ENCODE assay signal across 8 mouse cellular contexts in genomic region chr2:160872890-160873382, GRCm38 (mm10). TPM values are rescaled to one million over a fixed set of nuclear protein-coding genes. Genes with fewer than 3 reads are reported as not detected.
DNase-seq lines count a peak whose midpoint lies in the region; ATAC-seq and TF ChIP-seq lines count a peak whose summit lies in the region.

Gene Zhx3, minus strand, starts transcription at chr2:160872998.

- peak; percentile 84; the same call in 1 of the 2 replicates for TF ChIP-seq POLR2A in cerebellum, adult 2 months (IDR thresholded peaks at IDR 0.05; ENCODE audit: borderline replicate concordance, insufficient read depth, low read length)
- peak; percentile 70 for TF ChIP-seq POLR2A in olfactory bulb, adult 2 months (IDR thresholded peaks at IDR 0.05; ENCODE audit: insufficient read depth, low read depth, low read length)
- TF ChIP-seq POLR2A in thymus, adult 2 months (IDR thresholded peaks at IDR 0.05; ENCODE audit: control insufficient read depth, extremely low read depth, insufficient read depth, low read length, poor library complexity): peak; percentile 68

- no peaks in the 10 kb centered on the region for H3K9me3 ChIP-seq in forebrain, postnatal 0 days (ENCODE audit: low read length)
- no peaks in the 10 kb centered on the region for H3K9me3 ChIP-seq in lung, embryonic 14.5 days (ENCODE audit: low read depth, low read length)

- H3K9ac ChIP-seq in forebrain, postnatal 0 days: peak within 1 kb of the TSS; percentile 98
- H3K9ac ChIP-seq in lung, embryonic 14.5 days: peak within 1 kb of the TSS; percentile 92

- peak within 1 kb of the TSS; percentile 99 for H3K4me3 ChIP-seq in cerebellum, adult 2 months (replicated peaks; ENCODE audit: insufficient read depth, low read depth, low read length)
- H3K4me3 ChIP-seq in forebrain, postnatal 0 days (ENCODE audit: low read depth, low read length): peak within 1 kb of the TSS; percentile 99
- peak within 1 kb of the TSS; percentile 97 for H3K4me3 ChIP-seq in layer of hippocampus, adult 2 months
- H3K4me3 ChIP-seq in lung, embryonic 14.5 days (ENCODE audit: low read depth, low read length): peak within 1 kb of the TSS; percentile 90
- peak within 1 kb of the TSS; percentile 84 for H3K4me3 ChIP-seq in olfactory bulb, adult 2 months (ENCODE audit: insufficient read depth, low read depth, low read length)
- H3K4me3 ChIP-seq in thymus, adult 2 months (ENCODE audit: control insufficient read depth, insufficient read depth, low read length): peak within 1 kb of the TSS; percentile 94

- intact Hi-C loops in heart, postnatal 36 days (cut with DNase I): loop anchor here (2.0 kb wide), 1 partner anchor 66 kb away; no protein-coding TSS in a partner anchor

- no peaks in the 10 kb centered on the region for H3K36me3 ChIP-seq in forebrain, postnatal 0 days (ENCODE audit: insufficient read depth)
- no peaks in the 10 kb centered on the region for H3K36me3 ChIP-seq in lung, embryonic 14.5 days (ENCODE audit: insufficient read depth)
- no peaks in the 10 kb centered on the region for H3K36me3 ChIP-seq in thymus, adult 2 months (ENCODE audit: control insufficient read depth, insufficient read depth, low read length)

- TF ChIP-seq CTCF in cerebellum, adult 2 months (IDR thresholded peaks at IDR 0.05; ENCODE audit: borderline replicate concordance, insufficient read depth, low read depth, low read length): no peak
- no peak for TF ChIP-seq CTCF in forebrain, postnatal 0 days (IDR thresholded peaks at IDR 0.05; ENCODE audit: low read depth)
- TF ChIP-seq CTCF in layer of hippocampus, adult 2 months (conservative IDR thresholded peaks at IDR 0.05): no peak
- TF ChIP-seq CTCF in lung, embryonic 14.5 days (IDR thresholded peaks at IDR 0.05; ENCODE audit: low read depth): no peak
- no peak for TF ChIP-seq CTCF in olfactory bulb, adult 2 months (IDR thresholded peaks at IDR 0.05; ENCODE audit: insufficient read depth, low read depth, low read length)
- TF ChIP-seq CTCF in thymus, adult 2 months (IDR thresholded peaks at IDR 0.05; ENCODE audit: borderline replicate concordance, control insufficient read depth, extremely low read depth, insufficient read depth, low read length, poor library complexity): peak; percentile 49; the same call in 1 of the 2 replicates

- peak within 1 kb of the TSS; percentile 97 for H3K27ac ChIP-seq in cerebellum, adult 2 months (ENCODE audit: insufficient read depth, low read length)
- peak within 1 kb of the TSS; percentile 98 for H3K27ac ChIP-seq in forebrain, postnatal 0 days (ENCODE audit: low read depth, low read length)
- H3K27ac ChIP-seq in layer of hippocampus, adult 2 months: peak within 1 kb of the TSS; percentile 99
- peak within 1 kb of the TSS; percentile 97 for H3K27ac ChIP-seq in lung, embryonic 14.5 days (ENCODE audit: low read depth)
- H3K27ac ChIP-seq in olfactory bulb, adult 2 months (ENCODE audit: insufficient read depth, low read depth, low read length): peak within 1 kb of the TSS; percentile 86
- peak within 1 kb of the TSS; percentile 65 for H3K27ac ChIP-seq in thymus, adult 2 months (ENCODE audit: control insufficient read depth, insufficient read depth, low read length)

- no peaks in the 10 kb centered on the region for H3K27me3 ChIP-seq in cerebellum, adult 2 months (ENCODE audit: control insufficient read depth, insufficient read depth, low read length)
- H3K27me3 ChIP-seq in forebrain, postnatal 0 days (ENCODE audit: insufficient read depth, low read length): no peaks in the 10 kb centered on the region
- H3K27me3 ChIP-seq in lung, embryonic 14.5 days (ENCODE audit: insufficient read depth, low read length): no peaks in the 10 kb centered on the region
- no peaks in the 10 kb centered on the region for H3K27me3 ChIP-seq in thymus, adult 2 months (ENCODE audit: control insufficient read depth, insufficient read depth, low read length)

- peak; percentile 97 for ATAC-seq in forebrain, postnatal 0 days
- ATAC-seq in lung, embryonic 14.5 days (ENCODE audit: insufficient read depth): peak; percentile 97

- under 1% methylated on average over 45 of the region's 48 CpGs for WGBS in cerebellum, adult 2 months
- WGBS in forebrain, postnatal 0 days: under 1% methylated on average over 46 of the region's 48 CpGs
- under 1% methylated on average over 43 of the region's 48 CpGs for WGBS in lung, embryonic 14.5 days
- WGBS in olfactory bulb, adult 2 months: under 1% methylated on average over 48 of the region's 48 CpGs
- WGBS in thymus, adult 2 months: 1% methylated on average over 48 of the region's 48 CpGs

- DNase-seq in MN1 (ENCODE audit: low spot score): peak; percentile 95
- DNase-seq in cerebellum, adult 2 months: peak; percentile 93 to 95
- DNase-seq in forebrain, postnatal 0 days: peak; percentile 98
- peak; percentile 94 to 96 for DNase-seq in heart, postnatal 36 days
- peak; percentile 89 to 90 for DNase-seq in layer of hippocampus, adult 2 months (ENCODE audit: low spot score in 2 of 2)
- peak; percentile 98 for DNase-seq in lung, embryonic 14.5 days
- DNase-seq in thymus, adult 2 months: peak; percentile 90

- peak within 1 kb of the TSS; percentile 70 for H3K4me2 ChIP-seq in forebrain, postnatal 0 days (ENCODE audit: low read depth)
- H3K4me2 ChIP-seq in lung, embryonic 14.5 days: peak within 1 kb of the TSS; percentile 83

- peaks cover 6% of the 10 kb centered on the region; the same call in 1 of the 2 replicates for H3K4me1 ChIP-seq in cerebellum, adult 2 months (ENCODE audit: control insufficient read depth, insufficient read depth, low read length)
- peaks cover 6% of the 10 kb centered on the region; the same call in 1 of the 2 replicates for H3K4me1 ChIP-seq in forebrain, postnatal 0 days (ENCODE audit: insufficient read depth)
- H3K4me1 ChIP-seq in lung, embryonic 14.5 days (ENCODE audit: insufficient read depth): no peaks in the 10 kb centered on the region; the same call in 1 of the 2 replicates
- no peaks in the 10 kb centered on the region for H3K4me1 ChIP-seq in olfactory bulb, adult 2 months (ENCODE audit: control insufficient read depth, insufficient read depth, low read length)
- H3K4me1 ChIP-seq in thymus, adult 2 months (replicated peaks; ENCODE audit: control insufficient read depth, insufficient read depth, low read length): peaks cover 4% of the 10 kb centered on the region

RNA-seq across cellular contexts. Expression of gene Zhx3, which starts in this region (rescaled TPM):
- polyA plus RNA-seq in cerebellum, adult 2 months (2012; rRNA removed): 26.2 and 27.7 TPM in 2 replicates
- 31.8 and 44.9 TPM in 2 replicates for total RNA-seq in forebrain, postnatal 0 days (2014; rRNA removed)
- polyA plus RNA-seq in forebrain, postnatal 0 days (2015; fragmentation: Nextera tagmentation; extraction: Ambion mirVana): 12.9 and 18.5 TPM in 2 replicates
- total RNA-seq in heart, postnatal 36 days (2021): 10 to 100 TPM; 44.5 to 47.7 TPM
- total RNA-seq in layer of hippocampus, adult 2 months (2021): 100 to 1,000 TPM; 111 to 116 TPM
- 12.0 and 13.0 TPM in 2 replicates for polyA plus RNA-seq in lung, embryonic 14.5 days (2014; fragmentation: Nextera tagmentation; extraction: Ambion mirVana)
- polyA plus RNA-seq in olfactory bulb, adult 2 months (2012; ENCODE audit: insufficient read depth, insufficient read length, low replicate concordance, missing spikeins): not detected in 2 replicates
- 7.8 and 9.1 TPM in 2 replicates for polyA plus RNA-seq in thymus, adult 2 months (2012; rRNA removed)

Comparison
In these comparisons a context has a peak if more than half of its experiments do, and no peak if none do; other contexts are left out.
1. Peak in every context shown above with its lines: DNase-seq, ATAC-seq, H3K4me3 ChIP-seq and H3K27ac ChIP-seq.